Mouse (Mus musculus) bone marrow macrophage, adult 2 months (primary cell): ENCODE results near the gene Chst11.

Experiments
- CTCF ChIP-seq: IDR thresholded peaks from 2 replicates; pipeline ENCODE4 v1.5.1; 2012; ENCODE audit warnings: low read depth, mild to moderate bottlenecking, low read length, moderate library complexity
- POLR2A ChIP-seq: IDR thresholded peaks from 2 replicates; pipeline ENCODE4 v1.6.1; 2012; ENCODE audit warnings: mild to moderate bottlenecking, low read depth, low read length, borderline replicate concordance

- TF ChIP-seq CTCF (no peak), POLR2A (no peak)
These were observed 51.2 kb downstream of the Chst11 start for GRCm38 (mm10) chr10:83036340-83037045.
